Mouse (Mus musculus) G1E (cell line): ENCODE measurements at regions not wholly inside any gene's neighbourhood (a gene's known extent, or its start where the extent isn't known, plus 50 kb on each side); places are given as distances from the start of the nearest gene placed in this dataset.

ENCODE experiments used
- ATAC-seq: 2 replicates; pipeline ENCODE4 v1.8.0; 2016; ENCODE audit warnings: mild to moderate bottlenecking; ENCODE audit not compliant: insufficient number of reproducible peaks, poor library complexity, low FRiP score, severe bottlenecking; ENCODE audit errors: extremely low read depth
- DNase-seq: peaks from one replicate; pipeline ENCODE4 v3.0.0; 2012; ENCODE audit warnings: low spot score
- H3K27me3 ChIP-seq: 2 replicates; pipeline ENCODE4 v1.6.1; 2012; ENCODE audit warnings: mild to moderate bottlenecking, low read length, inconsistent platforms; ENCODE audit not compliant: insufficient read depth
- H3K36me3 ChIP-seq: replicated peaks from 2 replicates; pipeline ENCODE3; 2012; ENCODE audit warnings: mild to moderate bottlenecking, inconsistent platforms
- H3K4me1 ChIP-seq: 2 replicates; pipeline ENCODE4 v1.6.1; 2012; ENCODE audit warnings: low read depth, low read length, inconsistent platforms, mixed read lengths; ENCODE audit not compliant: insufficient read depth
- H3K4me3 ChIP-seq: 2 replicates; pipeline ENCODE4 v1.5.1; 2012; ENCODE audit warnings: low read depth, mild to moderate bottlenecking, inconsistent platforms, low read length, moderate library complexity, mixed read lengths
- H3K9me3 ChIP-seq: replicated peaks from 2 replicates; pipeline ENCODE4 v1.6.1; 2012; ENCODE audit warnings: inconsistent platforms
- CTCF ChIP-seq: IDR thresholded peaks from 2 replicates; pipeline ENCODE4 v1.5.1; 2012; ENCODE audit warnings: low read depth, low read length, inconsistent platforms, mixed read lengths
- GATA1 ChIP-seq: IDR thresholded peaks from 2 replicates; pipeline ENCODE4 v1.6.1; 2012; ENCODE audit warnings: borderline replicate concordance, low read length, inconsistent platforms, mixed read lengths
- GATA2 ChIP-seq: IDR thresholded peaks from 2 replicates; pipeline ENCODE4 v1.6.1; 2012; ENCODE audit warnings: low read depth, low read length, inconsistent platforms, borderline replicate concordance
- POLR2AphosphoS5 ChIP-seq: IDR thresholded peaks from 2 replicates; pipeline ENCODE4 v1.6.1; 2012; ENCODE audit warnings: low read depth, low read length, inconsistent platforms; ENCODE audit not compliant: insufficient replicate concordance
- TAL1 ChIP-seq: conservative IDR thresholded peaks from 2 replicates; pipeline ENCODE4 v1.6.1; 2012; ENCODE audit warnings: low read depth, low read length, inconsistent platforms, mixed read lengths

DNA sequence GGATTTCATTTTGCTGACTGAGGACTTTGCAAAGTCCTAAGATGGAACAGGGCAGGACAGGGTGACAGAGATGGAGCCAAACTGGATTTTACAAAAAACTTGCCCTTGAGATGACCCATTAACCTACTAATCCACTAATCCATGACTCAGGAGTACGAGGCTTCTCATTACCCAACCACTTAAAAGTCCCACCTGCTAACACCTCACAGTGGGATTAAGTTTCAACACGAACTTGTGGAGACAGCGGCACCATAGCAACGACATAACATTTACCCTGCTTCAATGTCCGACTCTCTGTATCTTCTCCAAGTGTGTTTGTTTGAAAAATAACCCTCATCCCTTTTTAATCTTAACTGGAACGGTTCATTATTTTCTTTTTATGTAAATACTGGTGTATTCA lies 91.5 kb upstream of the Fam241a start:
- H3K27me3 ChIP-seq: 0 out of 2 replicates have a peak, but pooled peaks cover 6% of the 10 kb centered on the region
- no peaks in the 10 kb centered on the region for H3K36me3 ChIP-seq
- ATAC-seq (no peak), DNase-seq (no peak)
- H3K4me1 ChIP-seq: no peaks in the 10 kb centered on the region
- TF ChIP-seq POLR2AphosphoS5: no peak
- TF ChIP-seq GATA1: no peak
- TF ChIP-seq GATA2: no peak
- no peak for TF ChIP-seq TAL1
- TF ChIP-seq CTCF: no peak
- no peak overlapping the region for H3K4me3 ChIP-seq
- no peaks in the 10 kb centered on the region for H3K9me3 ChIP-seq

DNA sequence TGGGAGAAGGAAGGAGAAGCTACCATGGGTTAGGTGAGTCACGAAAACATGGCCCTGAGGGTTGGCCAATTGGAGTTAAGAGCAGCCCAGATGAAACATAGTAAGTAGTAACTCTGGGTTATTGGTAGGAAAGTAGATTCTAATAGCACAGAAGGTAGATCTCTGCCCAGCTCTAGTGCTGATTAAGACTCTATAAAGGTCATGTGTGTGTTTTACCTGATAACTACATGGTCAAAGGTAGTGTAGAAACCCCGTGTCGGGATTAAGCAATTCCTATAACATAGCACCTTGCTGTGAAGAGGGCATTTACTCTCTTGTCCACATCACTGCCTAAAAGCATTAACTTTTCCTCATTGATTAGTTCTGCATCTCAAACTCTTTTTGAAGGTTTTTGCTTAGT lies 89.0 kb upstream of the Fam241a start:
- H3K9me3 ChIP-seq: no peaks in the 10 kb centered on the region
- H3K4me3 ChIP-seq: no peak overlapping the region
- no peaks in the 10 kb centered on the region for H3K4me1 ChIP-seq
- ATAC-seq: no peak
- H3K36me3 ChIP-seq: no peaks in the 10 kb centered on the region
- DNase-seq: no peak
- H3K27me3 ChIP-seq: 0 out of 2 replicates have a peak, but pooled peaks cover 3% of the 10 kb centered on the region
- TF ChIP-seq POLR2AphosphoS5 (no peak), TAL1 (no peak), CTCF (no peak), GATA2 (no peak), GATA1 (no peak)

DNA sequence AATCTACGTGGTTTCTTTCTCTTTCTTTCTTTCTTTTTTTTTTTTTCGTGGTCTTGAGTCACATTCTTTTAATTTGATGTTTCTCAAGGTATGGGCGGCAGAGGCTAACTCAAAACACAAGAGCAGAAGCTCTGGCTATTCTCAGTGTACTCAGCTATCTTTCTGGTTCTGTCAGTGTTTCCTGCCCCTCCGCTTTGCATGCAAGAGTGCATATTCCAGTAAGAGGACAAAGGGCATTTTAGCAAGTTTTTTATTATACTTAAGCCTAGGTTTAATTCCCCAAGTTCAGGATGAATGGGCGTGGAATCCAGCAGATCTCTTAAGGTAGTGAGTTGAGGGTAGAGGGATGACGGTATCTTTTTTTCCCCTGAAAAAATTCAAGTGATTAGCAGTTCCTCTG lies 81.1 kb upstream of the Fam241a start:
- TF ChIP-seq GATA2 (no peak), POLR2AphosphoS5 (no peak), GATA1 (no peak)
- H3K4me3 ChIP-seq: no peak overlapping the region
- H3K36me3 ChIP-seq: no peaks in the 10 kb centered on the region
- no peaks in the 10 kb centered on the region for H3K9me3 ChIP-seq
- ATAC-seq: no peak
- no peaks in the 10 kb centered on the region for H3K4me1 ChIP-seq
- no peak for DNase-seq
- H3K27me3 ChIP-seq: 0 out of 2 replicates have a peak, but pooled peaks cover 2% of the 10 kb centered on the region

DNA sequence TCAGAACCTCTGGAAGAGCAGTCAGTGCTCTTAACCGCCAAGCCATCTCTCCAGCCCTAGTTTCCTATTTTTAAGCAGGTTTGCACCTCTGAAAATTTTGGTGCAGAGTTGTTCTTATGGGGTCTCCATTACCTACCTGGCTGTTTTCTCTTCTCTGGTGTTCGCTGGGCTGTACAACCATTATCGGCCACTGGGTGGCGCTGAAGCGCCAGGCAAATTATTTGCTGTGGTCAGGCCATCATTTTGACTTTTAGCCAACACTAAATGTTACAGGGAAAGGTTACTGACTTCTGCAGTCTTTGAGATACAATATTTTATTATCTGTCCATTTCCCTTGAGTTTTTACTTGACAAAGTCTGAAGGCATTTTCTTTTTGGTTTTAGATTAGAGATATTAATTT lies 74.8 kb upstream of the Fam241a start:
- Histone ChIP-seq H3K36me3 (no peaks in the 10 kb centered on the region), H3K27me3 (peaks cover 7% of the 10 kb centered on the region; the same call in 1 of the 2 replicates), H3K4me1 (no peaks in the 10 kb centered on the region), H3K4me3 (no peak overlapping the region), H3K9me3 (no peaks in the 10 kb centered on the region)
- DNase-seq (peak; percentile 3), ATAC-seq (peak; percentile 45; the same call in 1 of the 2 replicates)
- no peak for TF ChIP-seq POLR2AphosphoS5
- TF ChIP-seq GATA1: no peak
- TF ChIP-seq CTCF: peak; percentile 50; the same call in 1 of the 2 replicates

DNA sequence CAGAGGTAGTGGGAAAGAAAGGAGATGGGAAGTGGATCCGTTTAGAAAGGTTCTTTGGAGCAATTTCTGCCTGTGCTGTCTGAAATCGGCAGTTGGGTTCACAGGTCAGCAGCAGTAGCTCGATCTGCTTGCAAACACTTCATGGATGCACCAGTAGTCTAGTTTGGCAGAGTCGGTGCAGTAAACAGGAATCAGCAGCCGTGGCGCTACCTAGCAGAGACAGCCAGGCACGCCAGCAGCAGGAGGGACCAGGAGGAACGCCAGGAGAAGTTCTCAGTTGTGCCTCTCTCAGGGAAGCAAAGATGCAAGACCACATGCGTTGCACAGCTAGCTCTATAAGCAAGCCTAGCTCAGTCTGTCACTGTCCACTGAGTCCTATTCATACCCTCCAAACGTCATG lies 71.0 kb upstream of the Fam241a start:
- ATAC-seq (no peak), DNase-seq (no peak)
- Histone ChIP-seq H3K4me3 (no peak overlapping the region), H3K27me3 (peaks cover 10% of the 10 kb centered on the region), H3K4me1 (0 out of 2 replicates have a peak, but pooled peaks cover 5% of the 10 kb centered on the region), H3K36me3 (no peaks in the 10 kb centered on the region), H3K9me3 (no peaks in the 10 kb centered on the region)
- TF ChIP-seq POLR2AphosphoS5 (no peak), CTCF (no peak), GATA2 (no peak), GATA1 (no peak), TAL1 (no peak)

DNA sequence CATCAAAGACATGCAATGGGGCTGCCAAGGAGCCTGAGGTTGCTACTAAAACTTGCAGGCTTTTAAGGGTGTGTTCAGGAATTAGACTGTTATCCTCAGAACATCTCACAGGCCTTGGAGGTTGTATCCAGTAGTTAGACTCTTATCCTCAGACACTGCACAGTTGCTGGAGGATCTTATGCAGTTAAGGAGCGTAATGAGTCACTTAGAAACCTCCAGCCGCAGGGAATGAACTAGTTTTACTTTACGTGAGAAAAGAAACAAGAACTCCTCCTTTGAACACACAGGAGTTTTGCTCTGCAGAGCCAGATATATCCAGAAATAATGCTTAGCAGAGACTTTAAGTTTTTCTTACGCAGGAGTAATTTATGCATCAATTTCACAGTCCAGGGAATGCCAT lies 70.1 kb upstream of the Fam241a start:
- H3K4me1 ChIP-seq: 0 out of 2 replicates have a peak, but pooled peaks cover 5% of the 10 kb centered on the region
- no peak overlapping the region for H3K4me3 ChIP-seq
- H3K9me3 ChIP-seq: no peaks in the 10 kb centered on the region
- ATAC-seq (no peak), DNase-seq (no peak)
- H3K36me3 ChIP-seq: no peaks in the 10 kb centered on the region
- TF ChIP-seq TAL1 (no peak), GATA1 (no peak), CTCF (no peak), POLR2AphosphoS5 (no peak), GATA2 (no peak)
- H3K27me3 ChIP-seq: peaks cover 10% of the 10 kb centered on the region
